Mouse (Mus musculus) myocyte (in vitro differentiated cells): ENCODE measurements at regions not wholly inside any gene's neighbourhood (a gene's known extent, or its start where the extent isn't known, plus 50 kb on each side); places are given as distances from the start of the nearest gene placed in this dataset.

Experiments
- E2F4 ChIP-seq: IDR thresholded peaks from one replicate; pipeline ENCODE4 v1.6.1; 2011; ENCODE audit warnings: mild to moderate bottlenecking, control low read depth, moderate library complexity; ENCODE audit not compliant: insufficient read depth
- MAX ChIP-seq: IDR thresholded peaks from one replicate; pipeline ENCODE4 v1.6.1; 2011; ENCODE audit warnings: low read depth, mild to moderate bottlenecking, control low read depth
- MYOD1 ChIP-seq, 3 experiments: IDR thresholded peaks; one replicate each; pipeline ENCODE4 v1.6.1; 2011; ENCODE audit warnings: control low read depth in 2 of 3, low read depth in 2 of 3, mild to moderate bottlenecking in 2 of 3, moderate library complexity in 1 of 3; ENCODE audit not compliant: insufficient read length in 2 of 3, control insufficient read depth in 1 of 3
- MYOG ChIP-seq, 3 experiments: IDR thresholded peaks; one replicate each; pipeline ENCODE4 v1.6.1; 2011; ENCODE audit warnings: control low read depth in 2 of 3, low read depth in 2 of 3, mild to moderate bottlenecking in 2 of 3; ENCODE audit not compliant: insufficient read length in 2 of 3, control insufficient read depth in 1 of 3, insufficient read depth in 1 of 3
- POLR2A ChIP-seq: IDR thresholded peaks from one replicate; pipeline ENCODE4 v1.6.1; 2011; ENCODE audit warnings: low read depth, mild to moderate bottlenecking, control low read depth, moderate library complexity; ENCODE audit not compliant: insufficient read length
- POLR2AphosphoS2 ChIP-seq: IDR thresholded peaks from one replicate; pipeline ENCODE4 v1.6.1; 2011; ENCODE audit warnings: low read depth, control low read depth; ENCODE audit not compliant: insufficient read length
- TCF3 ChIP-seq: IDR thresholded peaks from one replicate; pipeline ENCODE4 v1.6.1; 2011; ENCODE audit warnings: low read depth, control low read depth; ENCODE audit not compliant: insufficient read length
- USF1 ChIP-seq: IDR thresholded peaks from one replicate; pipeline ENCODE4 v1.6.1; 2011; ENCODE audit warnings: low read depth, mild to moderate bottlenecking, control low read depth, moderate library complexity

DNA sequence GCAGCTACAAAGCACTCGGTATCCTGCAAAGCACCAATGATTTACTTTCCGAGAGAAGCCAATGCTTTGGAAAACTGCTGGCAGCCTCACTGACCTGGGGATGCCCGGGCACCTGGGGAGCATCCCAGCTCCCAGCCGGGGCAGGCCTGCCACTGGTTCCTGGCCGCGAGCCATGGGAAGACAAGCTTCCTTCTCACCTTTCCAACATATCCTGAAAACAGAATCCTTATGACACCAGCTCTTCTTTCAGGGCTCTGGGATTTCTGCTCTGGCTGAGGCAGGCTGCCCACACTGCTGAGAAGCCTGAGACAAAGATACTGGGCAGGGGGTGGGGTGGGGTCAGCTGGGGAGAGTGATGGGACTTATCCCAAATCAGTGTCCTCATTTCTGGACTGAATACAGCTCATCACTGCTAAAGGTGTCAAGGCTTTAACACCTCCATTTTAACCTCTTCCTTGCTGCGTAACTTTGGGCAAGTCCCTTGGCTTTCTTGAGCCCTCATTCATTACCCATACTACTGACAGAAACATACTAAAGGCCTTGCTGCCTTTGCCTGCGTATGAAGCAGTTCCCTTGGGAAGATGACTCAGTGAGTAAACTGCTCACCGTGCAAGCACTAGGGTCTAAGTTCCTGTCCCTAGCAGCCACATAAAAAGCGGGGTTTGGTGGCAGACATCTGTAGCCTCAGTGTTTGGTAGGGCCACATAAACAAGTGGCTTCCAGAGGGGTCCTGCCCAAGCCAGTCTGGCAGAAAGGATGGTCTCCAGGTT, 127.0 kb downstream of the Sec61b start:
- no peak for TF ChIP-seq MYOG (IDR thresholded peaks at IDR 0.05; ENCODE audit: control insufficient read depth in 1 of 3, insufficient read depth in 1 of 3, insufficient read length in 2 of 3, low read depth in 2 of 3)
- no peak for TF ChIP-seq MYOD1 (IDR thresholded peaks at IDR 0.05; ENCODE audit: control insufficient read depth in 1 of 3, insufficient read length in 2 of 3, low read depth in 2 of 3)
- TF ChIP-seq POLR2A: no peak
- no peak for TF ChIP-seq E2F4
- no peak for TF ChIP-seq TCF3
- no peak for TF ChIP-seq MAX
- TF ChIP-seq USF1: no peak
- no peak for TF ChIP-seq POLR2AphosphoS2
